Mouse (Mus musculus) lung, postnatal 14 days (tissue): ENCODE measurements around the gene Tmed3.
A peak's percentile ranks its signal among the peaks of the same experiment; 100 is the strongest.

Experiments
- DNase-seq: peaks from one replicate; pipeline ENCODE4 v3.0.0; 2021

Tmed3 gene

GRCm38 (mm10) chr9:89704265-89705196 lies at the start of gene Tmed3:
TSS of gene Tmed3 (minus strand) at chr9:89705068.
- DNase-seq = peak; percentile 89

- no peak for DNase-seq
Observed at GRCm38 (mm10) chr9:89740041-89740440, 35.2 kb upstream of the Tmed3 start.

- no peak for DNase-seq
Observed at GRCm38 (mm10) chr9:89738295-89738694, 33.4 kb upstream of the Tmed3 start, which contains the start of gene Ankrd34c. TSS of gene Ankrd34c (minus strand) at chr9:89738475.

GRCm38 (mm10) chr9:89737888-89738287 lies 33.0 kb upstream of the Tmed3 start:
- DNase-seq = no peak

GRCm38 (mm10) chr9:89736932-89737705 lies 32.3 kb upstream of the Tmed3 start:
- DNase-seq = peak; percentile 12

- no peak for DNase-seq
Observed at GRCm38 (mm10) chr9:89706906-89707305, 2.0 kb upstream of the Tmed3 start.

GRCm38 (mm10) chr9:89705197-89705533 lies 297 bp upstream of the Tmed3 start:
- no peak for DNase-seq

GRCm38 (mm10) chr9:89700910-89701457 lies 3.9 kb downstream of the Tmed3 start:
- DNase-seq = no peak

GRCm38 (mm10) chr9:89695143-89695542 lies 9.7 kb downstream of the Tmed3 start:
- no peak for DNase-seq

- no peak for DNase-seq
Observed at GRCm38 (mm10) chr9:89693670-89694069, 11.2 kb downstream of the Tmed3 start.

GRCm38 (mm10) chr9:89689179-89689578 lies 15.7 kb downstream of the Tmed3 start:
- DNase-seq = no peak

GRCm38 (mm10) chr9:89687503-89688226 lies 17.2 kb downstream of the Tmed3 start:
- DNase-seq = no peak

GRCm38 (mm10) chr9:89686262-89686661 lies 18.6 kb downstream of the Tmed3 start:
- no peak for DNase-seq

GRCm38 (mm10) chr9:89678974-89679373 lies 25.9 kb downstream of the Tmed3 start:
- DNase-seq = peak; percentile 24

GRCm38 (mm10) chr9:89674014-89674618 lies 30.8 kb downstream of the Tmed3 start:
- peak; percentile 83 for DNase-seq

GRCm38 (mm10) chr9:89673402-89673801 lies 31.5 kb downstream of the Tmed3 start:
- no peak for DNase-seq

- DNase-seq = no peak
Observed at GRCm38 (mm10) chr9:89669878-89670277, 35.0 kb downstream of the Tmed3 start.

GRCm38 (mm10) chr9:89667306-89667942 lies 37.4 kb downstream of the Tmed3 start:
- no peak for DNase-seq

- no peak for DNase-seq
Observed at GRCm38 (mm10) chr9:89650913-89651312, 54.0 kb downstream of the Tmed3 start.
